Mouse (Mus musculus) embryo, embryonic 9.5 days (tissue): ENCODE measurements around the gene Rbck1.
"Not testable (repeated sequence)": the region's sequence is repeated elsewhere in the genome, so short reads cannot be mapped to it uniquely, and the experiment has no call there.

Experiments
- DNase-seq: peaks from one replicate; pipeline ENCODE4 v3.0.0-alpha.2; 2017; ENCODE audit errors: extremely low spot score

The Rbck1 gene

DNA sequence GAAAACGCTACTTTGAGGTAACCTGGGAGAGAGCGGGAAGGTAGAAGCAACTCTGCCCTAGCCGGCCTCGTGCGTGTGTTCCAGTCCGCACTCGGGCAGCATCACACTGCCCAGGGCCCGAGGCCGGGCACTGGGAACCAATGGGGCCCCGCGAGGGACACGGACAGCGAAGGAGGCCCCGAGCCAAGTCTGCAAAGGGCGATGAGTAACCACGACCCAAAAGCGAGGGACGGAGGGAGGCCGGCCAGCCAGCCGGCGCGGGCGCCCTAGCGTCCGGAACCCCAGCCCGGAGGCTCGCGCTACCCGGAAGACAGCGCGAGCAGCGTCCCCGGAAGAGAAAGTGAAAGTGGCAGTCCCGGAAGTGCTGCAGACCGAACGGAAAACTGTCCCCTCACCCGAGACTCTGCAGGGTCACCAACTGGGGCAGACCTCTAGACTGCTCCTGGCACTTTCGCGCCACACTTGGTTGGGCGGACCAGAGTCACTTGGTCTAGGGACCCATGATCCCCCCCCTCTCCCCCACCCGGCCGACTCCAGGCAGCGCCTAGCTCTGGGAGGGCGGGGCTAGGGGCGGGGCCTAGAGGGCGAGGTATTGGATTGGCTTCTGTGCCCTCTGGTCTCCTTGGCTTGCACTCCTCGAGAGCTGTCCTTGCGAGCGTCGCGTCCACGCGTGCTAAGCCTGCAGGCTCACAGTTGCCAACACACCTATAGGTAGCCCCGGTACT lies at the start of gene Rbck1:
TSS of gene Rbck1 (minus strand) at position 553 of the 725 bp plus-strand sequence.
- DNase-seq = peak; percentile 95

DNA sequence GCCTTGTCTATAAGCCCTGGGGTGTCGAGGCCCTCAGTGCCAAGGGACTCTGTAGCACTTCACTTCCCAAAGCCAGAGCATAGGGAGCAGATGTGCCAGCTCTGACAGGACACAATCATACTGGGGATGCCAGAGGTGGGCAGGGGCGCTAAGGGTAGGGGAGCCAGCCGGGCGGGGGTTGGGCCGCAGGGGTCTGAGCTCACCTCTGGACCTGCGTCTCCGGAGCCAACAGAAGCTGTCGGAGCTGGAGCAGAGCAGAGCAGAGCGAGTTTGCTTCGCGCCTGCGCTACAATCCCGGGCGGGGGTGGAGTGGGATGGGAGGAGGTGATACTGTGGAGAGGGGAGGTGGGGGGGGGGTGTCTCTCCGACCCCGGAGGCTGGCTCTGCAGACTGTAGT lies 43.9 kb upstream of the Rbck1 start, which contains the start of gene Nrsn2:
TSS of gene Nrsn2 (minus strand) at position 294 of the 397 bp plus-strand sequence.
- DNase-seq = no peak

DNA sequence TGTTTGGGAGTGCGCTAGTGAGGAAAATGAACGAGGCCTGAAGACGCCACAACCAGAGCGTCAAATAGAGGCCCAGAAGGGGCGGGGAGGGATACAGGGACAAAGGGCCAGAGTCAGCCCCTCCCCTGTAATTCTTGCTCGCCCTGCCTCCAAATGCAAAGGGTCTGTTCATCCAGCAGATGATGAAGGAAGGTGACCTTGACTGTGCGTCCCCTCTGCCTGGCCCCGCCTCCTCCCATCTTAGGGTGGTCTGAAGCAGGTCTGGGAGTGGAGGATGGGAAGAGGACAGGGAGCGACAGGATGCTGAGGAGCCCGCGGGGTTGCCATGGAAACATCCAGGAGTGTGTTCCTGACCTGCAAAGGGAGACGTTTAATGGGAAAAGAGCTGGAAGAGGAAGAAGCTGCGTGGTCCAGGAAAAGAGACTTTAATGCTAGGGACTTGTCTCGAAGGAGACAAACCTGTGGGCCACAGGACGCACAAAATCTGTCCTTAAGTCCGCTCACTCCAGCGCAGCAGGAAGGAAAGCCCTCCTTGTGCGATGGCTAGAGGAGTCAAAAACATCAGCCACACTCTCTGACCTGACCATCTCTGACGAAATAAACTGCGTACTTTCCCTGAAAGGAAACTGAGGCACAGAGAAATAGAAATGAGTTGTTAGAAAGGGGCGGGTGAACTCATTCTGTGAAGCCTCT lies 43.3 kb upstream of the Rbck1 start:
- peak; percentile 53 for DNase-seq

DNA sequence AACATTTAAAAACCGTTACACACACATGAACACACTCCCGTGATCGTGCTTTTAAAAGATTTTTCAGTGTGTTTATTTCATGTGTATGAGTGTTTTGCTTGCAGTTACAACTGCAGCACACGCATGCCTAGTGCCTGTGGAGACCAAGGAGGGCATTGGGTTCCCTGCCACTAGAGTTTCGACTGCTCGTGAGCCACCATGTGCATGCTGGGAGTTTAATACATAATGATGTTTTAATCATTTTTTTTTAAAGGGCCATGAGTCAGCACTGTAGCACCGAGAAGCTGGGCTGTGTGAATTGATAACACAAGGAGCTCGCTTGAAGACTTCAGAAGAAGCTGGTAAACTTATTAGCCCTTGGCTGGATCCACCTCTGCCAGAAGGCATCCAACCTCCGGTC lies 41.1 kb upstream of the Rbck1 start:
- no peak for DNase-seq

DNA sequence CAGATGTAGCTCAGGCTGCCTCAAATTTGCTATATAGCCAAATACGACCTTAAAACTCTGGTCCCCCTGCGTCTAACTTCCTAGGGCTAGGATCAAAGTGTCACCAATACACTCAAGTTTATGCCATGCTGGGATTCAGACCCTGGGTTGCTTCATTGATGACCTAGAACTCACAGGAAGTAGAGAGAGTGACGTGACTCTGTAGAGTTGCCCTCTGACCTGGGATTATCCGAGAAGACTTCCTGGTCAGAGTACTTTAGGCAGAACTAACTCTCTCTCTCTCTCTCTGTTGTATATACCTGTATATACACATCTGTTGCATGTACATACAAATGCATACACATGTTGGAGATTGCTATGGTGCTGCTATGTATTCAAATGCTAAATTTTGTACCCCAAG lies 40.2 kb upstream of the Rbck1 start:
- no peak for DNase-seq

DNA sequence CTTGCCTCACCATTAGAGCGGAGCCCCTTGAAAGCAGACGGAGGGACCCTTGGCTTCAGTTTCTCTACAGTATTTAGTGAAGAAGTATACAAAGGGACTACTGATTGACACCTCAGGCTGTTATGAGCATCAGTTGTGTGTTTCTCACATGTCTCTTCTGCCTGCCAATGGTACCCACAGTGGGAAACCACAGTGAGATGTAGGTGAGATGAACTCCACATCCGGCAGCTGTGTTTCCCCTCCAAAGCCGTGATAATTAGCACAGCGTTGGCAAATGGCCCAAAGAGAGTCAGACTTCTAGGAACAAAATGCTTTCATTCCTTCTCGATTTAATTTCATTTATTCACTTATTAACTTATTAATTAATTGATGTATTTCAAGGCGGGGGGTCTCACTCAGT lies 39.7 kb upstream of the Rbck1 start:
- DNase-seq = no peak

DNA sequence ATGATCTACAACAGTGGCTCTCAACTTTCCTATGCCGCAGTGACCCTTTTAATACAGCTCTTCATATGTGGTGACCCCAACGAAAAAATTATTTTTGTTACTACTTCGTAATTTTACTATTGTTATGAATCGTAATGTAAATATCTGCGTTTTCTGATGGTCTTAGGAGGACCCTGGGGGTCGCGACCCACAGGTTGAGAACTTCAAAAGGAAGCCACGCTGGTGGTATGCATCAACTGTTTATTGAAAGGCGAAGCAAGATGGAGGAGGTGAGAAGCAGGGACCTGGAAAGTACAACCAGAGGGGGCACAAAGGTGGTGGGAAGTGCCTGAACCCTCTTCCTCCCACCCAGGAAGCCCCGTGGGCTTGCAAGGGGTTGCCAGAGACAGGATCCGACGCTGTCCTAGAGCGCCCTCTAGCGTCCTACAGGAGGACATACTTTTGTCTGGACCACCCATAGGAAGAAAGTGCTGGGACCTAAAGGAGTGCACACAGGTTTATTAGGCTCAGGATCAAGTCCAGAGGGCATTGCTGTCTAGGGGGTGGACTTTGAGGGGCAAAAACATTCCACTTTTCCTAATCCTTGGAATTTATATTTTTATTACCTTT lies 36.2 kb upstream of the Rbck1 start:
- peak; percentile 69 for DNase-seq

DNA sequence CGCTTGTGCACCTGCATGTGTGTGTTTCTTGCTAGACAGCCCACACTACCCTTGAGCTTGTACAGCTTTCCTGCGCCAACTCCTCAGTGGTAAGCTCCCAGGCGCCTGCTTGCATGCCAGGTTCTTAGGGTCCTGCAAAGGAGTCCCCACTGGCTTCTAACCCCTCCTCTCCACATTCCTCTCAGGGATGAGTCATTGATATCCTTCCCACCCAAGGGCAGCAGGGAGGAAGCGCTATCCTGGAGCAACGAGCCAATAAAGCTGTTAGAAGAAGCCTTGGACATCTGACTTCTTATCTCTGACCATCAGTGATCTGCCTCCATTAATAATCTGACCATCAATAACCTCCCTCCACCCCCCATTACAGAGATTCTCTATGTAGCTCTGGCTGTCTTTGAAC lies 35.5 kb upstream of the Rbck1 start:
- DNase-seq = no peak

DNA sequence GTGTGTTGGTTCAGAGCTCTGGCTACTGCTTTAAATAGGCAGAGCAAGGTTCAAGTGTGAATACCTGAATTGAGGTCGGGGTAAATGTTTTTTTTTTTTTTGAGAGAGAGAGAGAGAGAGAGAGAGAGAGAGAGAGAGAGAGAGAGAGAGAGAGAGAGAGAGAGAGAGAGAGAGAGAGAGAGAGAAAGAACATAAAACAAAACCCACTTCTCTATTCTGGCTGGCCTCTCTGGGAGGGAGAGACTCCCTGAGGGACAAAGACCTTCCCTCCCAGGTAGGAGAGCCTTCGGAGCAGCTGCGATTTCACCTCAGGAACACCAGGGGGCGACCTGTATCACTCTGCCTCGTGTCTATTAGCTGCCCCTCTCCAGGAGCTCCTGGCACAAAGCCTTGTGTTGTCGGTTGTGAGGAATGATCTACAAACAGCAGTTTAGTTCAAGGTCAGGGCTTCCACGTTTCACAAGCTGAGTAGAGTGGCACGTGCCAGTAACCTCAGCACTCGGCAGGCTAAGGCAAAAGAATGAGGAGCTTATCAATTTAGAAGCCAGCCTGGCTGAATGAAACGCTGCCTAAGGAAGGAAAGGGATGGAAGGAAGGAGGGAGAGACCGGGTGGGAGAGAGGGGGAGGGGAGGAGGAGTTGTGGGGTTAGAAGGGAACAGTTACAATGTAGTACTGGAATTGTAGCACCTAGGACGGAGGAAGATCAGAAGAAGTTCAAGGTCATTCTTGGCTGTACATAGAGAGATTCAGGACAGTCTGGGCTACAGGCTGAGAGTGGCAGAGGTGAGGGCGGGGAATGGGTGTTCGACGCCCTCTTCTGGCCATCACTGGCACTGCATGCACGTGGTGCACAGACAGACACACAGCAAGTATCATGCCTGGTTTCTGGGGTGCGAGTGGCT lies 31.0 kb upstream of the Rbck1 start:
- DNase-seq = peak; percentile 81

DNA sequence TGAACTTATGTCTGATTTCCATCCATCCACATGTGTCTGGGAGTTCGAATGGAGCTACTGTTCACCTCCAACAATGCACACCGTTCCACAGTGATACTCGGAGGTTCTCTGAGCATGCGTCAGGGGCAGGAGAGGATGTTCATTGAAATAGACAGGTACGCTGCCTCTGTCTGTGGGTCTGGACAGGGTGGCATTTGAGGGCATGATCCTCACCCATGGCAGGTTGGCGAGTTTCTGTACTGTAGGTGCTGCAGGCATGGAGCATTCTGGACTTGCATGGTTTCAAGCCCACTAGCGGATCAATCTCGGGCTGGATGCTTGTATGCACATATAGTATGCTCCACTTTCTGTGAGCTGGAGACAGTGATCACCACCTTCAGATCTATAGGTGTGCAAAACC lies 28.7 kb upstream of the Rbck1 start:
- DNase-seq = no peak

DNA sequence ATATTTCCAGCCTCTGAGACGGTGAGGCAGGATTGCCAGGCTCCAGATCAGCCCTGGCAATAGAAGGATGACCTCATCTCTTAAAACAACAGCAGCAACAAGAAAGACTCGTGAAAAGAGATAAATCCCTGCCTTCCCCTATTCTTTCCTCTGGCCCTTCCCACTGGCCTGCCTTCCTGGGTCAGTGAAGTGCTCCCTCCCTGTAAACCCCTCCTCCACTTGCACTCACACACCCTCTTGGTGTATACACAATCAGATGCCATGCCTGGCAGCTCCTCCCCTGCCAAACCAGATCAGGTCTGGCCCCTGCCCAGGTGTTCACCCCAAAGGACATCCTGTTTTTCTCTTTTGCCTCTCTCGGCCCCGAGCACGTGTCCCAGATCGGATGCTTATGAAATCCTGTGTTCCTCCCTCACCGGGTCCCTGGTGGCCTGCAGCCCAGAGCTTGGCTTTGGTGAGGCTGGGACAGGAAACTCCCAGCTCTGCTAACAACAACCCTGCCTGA lies 27.9 kb upstream of the Rbck1 start:
- no peak for DNase-seq

DNA sequence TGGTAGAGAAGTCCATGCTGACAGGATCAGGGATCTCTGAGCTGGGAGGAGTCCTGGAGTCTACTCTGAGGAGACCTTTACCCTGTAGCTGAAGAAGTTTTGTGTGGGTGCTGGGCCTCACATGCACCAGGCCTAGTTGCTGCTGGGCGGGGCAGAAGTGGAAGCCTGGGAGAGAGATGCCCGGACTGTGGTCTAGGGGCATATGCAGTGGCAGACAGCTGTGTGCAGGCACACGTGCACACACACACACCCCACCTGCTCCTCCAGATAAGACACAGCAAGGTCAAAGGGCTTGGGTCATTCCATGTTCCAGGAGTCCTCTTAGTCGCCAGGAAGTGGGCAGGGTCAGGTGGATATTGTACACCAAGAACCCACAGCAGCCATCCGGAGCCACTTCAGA lies 27.2 kb upstream of the Rbck1 start:
- DNase-seq = no peak

DNA sequence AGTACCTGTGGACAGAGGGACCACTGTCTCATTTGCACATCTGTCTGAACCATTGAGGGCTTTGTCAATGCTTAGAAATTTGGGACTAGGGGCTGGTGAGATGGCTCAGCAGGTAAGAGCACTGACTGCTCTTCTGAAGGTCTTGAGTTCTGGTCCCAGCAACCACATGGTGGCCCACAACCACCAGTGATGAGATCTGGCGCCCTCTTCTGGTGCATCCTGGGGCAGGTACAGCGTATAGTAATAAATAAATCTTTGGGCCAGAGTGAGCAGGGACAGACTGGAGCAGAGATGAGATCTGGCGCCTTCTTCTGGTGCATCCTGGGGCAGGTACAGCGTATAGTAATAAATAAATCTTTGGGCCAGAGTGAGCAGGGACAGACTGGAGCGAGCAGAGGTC lies 26.5 kb upstream of the Rbck1 start:
- not testable (repeated sequence) for DNase-seq

DNA sequence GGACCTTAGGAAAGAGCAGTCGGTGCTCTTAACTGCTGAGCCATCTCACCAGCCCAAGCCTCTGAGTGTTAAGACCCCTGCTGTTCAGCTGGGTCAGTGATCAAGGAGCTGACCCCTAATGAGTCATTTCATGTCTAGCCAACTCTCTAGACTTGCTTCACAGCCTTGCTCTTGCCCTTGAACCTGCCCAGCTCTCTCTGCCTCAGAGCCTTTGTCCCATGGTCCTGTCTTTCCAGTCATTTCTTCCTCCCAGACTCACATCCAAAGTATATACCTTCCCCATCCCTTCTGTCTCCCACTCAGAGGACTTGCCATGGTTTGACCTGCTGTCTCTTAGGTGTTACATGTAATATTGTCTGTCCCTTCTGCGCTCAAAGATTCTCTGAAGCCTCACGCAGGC lies 24.8 kb upstream of the Rbck1 start:
- no peak for DNase-seq

DNA sequence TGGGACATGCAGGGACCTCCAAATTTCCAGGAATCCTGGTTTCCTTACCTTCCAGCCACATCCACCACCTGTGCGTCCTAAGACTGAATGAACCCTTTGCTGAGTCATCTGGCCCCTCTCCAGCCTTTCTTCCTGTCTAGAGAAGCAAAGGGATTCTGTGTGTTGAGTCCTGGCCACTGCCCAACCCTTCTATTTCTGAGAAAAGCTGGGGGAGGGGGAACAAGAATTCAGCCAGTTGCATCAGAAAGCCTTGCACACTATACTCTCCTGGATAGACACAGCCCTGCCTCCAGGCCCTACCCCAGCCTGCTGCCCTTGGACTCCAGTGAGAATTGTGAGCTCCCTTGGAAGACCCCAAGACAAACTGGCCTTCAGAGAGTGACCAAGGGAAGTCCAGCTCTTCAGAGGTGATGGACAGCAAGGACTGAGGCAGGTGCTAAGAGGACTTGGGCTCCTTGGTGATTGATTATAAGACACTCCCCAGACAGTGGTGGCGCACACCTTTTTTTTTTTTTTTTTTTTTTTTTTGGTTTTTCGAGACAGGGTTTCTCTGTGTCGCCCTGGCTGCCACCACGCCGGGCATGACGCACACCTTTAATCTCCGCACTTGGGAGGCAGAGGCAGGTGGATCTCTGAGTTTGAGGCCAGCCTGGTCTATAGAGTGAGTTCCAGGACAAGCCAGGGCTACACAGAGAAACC lies 17.5 kb upstream of the Rbck1 start:
- no peak for DNase-seq

DNA sequence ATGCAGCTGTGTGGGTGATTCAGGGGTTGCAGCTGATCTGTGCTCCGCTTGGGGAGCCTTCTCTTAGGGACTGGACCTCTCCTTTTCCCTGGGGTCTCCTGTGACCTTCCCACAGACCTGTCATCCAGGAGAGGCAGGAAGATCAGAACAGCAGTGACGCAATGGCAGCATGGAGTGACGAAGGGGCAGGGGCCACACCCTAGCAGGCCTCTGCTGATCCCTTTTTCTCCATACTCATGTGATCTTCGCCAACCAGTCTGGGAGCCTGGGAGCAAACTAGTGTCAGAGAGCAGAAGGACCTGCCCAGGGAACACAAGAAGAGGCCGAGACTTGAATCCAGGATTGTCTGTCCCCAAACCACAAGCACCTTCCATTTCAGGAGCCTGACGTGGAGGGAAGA lies 16.8 kb upstream of the Rbck1 start:
- DNase-seq = no peak

DNA sequence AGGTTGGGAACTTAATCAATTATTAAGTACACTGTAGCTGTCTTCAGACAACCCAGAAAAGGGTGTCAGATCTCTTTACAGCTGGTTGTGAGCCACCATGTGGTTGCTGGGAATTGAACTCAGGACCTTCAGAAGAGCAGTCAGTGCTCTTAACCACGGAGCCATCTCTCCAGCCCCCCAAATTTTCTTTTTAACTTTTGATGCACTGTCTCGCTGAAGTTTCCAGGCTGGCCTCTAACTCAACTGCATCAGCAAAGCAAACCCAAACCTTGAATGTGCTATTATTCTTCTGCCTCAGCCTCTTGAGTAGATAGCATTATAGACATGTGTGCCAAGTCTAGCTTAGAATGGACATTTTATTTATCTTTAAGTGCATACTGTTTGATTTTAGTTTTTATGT lies 15.3 kb upstream of the Rbck1 start:
- no peak for DNase-seq

DNA sequence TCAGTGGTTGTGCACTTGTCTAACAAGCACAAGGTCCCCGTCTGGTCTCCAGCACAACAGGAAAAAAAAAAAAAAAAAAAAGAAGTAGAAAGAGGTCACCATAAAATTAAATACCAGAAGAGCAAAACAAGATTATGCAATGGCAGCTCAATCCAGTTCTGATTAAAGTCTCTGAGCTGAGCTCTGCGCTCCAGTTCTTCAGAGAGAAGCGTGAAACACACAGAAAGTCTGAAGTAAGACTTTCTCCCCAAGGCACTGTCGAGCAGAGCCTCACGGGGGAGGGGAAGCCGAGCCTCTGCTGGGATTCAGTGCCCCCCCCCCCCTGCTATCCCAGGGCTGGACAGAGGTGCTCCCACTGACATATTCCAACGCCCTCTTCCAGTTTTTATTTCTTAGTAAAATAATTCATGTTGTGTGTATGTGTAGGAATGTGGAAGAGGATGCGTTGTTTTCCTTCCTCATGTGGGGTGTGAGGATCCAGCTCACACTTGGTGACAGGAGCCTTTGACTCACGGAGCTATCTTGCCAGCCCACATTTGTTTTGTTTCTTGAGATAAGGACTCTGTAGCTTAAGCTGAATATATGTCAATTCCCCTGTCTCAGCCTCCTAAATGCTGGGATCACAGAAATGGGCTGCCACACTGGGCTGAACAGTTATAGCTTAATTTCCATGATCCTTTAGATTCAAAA lies 14.5 kb upstream of the Rbck1 start:
- no peak for DNase-seq

DNA sequence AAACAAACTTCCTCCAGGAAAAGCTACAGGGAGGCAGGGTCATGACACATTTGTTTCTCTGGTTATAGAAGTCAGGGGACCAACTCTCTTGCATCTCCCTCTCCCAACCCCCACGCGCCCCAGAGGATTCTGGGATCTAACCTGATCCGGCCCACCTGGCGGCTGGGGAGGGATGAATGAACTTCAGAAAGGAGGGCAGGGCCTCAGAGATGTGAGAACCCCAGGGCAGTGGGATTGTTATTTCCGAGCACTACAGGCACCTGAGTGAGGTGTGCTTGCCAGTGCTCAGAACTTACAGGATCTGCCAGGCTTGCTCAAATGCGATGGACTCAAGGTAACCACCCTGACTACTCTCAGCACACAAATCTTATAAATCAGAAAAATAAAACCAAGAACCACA lies 12.9 kb upstream of the Rbck1 start:
- no peak for DNase-seq

DNA sequence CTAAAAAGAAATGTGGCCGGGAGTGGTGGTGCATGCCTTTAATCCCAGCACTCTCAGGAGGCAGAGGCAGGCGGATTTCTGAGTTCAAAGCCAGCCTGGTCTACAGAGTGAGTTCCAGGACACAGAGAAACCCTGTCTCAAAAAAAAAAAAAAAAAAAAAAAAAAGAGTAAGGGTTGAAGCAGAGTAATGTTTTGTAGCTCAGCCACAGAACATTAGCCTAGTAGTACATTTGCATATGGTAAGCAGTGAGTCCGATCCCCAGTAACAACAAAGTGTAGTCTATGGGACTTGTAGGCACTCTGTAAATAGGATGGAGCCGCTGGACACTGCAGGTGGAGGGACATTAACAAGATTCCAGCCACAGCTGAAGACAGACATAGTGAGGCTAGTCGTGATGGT lies 12.5 kb upstream of the Rbck1 start:
- no peak for DNase-seq

DNA sequence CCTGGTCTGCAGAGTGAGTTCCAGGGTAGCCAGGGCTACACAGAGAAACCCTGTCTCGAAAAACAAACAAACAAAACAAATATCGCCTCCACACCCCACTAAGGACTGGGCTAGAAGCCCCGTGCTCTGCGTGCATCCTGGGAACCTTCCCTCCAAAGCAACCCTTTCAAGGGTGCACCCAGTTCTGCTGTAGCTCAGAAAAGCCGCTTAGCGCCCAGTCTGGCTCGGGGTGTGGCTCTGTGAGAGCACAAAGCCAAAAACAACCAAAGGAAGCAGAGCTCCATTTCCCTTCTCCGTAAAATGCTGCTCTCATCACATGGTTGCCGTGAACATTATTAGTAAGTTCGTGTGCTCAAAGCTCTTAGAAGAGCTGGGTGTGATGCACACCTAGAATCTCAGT lies 11.9 kb upstream of the Rbck1 start:
- no peak for DNase-seq
